Mouse (Mus musculus) heart, postnatal 0 days (tissue): Measurements from ENCODE around the gene Aldh1l1. TPM values are rescaled to one million over a fixed set of nuclear protein-coding genes. Genes with fewer than 3 reads are reported as not detected.
A peak's percentile ranks its signal among the peaks of the same experiment; 100 is the strongest.

Experiments used
- ATAC-seq: fragments of 200-750 bp; cut with Nextera tagmentation; 2 replicates; pipeline ENCODE4 v1.8.0; 2017; ENCODE audit warnings: low read depth, moderate number of reproducible peaks, moderate library complexity; ENCODE audit not compliant: insufficient read depth
- DNase-seq: peaks from one replicate; pipeline ENCODE4 v3.0.0-alpha.2; 2016; ENCODE audit warnings: low spot score
- H3K27ac ChIP-seq: fragments of 300-500 bp; sonication (generic); 2 replicates; pipeline ENCODE4 v1.5.1; 2014; ENCODE audit warnings: low read depth, mild to moderate bottlenecking
- H3K27me3 ChIP-seq: fragments of 300-500 bp; sonication (generic); 2 replicates; pipeline ENCODE4 v1.6.1; 2014; ENCODE audit warnings: low read length, mixed read lengths; ENCODE audit not compliant: control insufficient read depth, insufficient read depth
- H3K36me3 ChIP-seq: fragments of 300-500 bp; sonication (generic); replicated peaks from 2 replicates; pipeline ENCODE4 v1.6.1; 2014; ENCODE audit warnings: low read length, mixed read lengths; ENCODE audit not compliant: control insufficient read depth, insufficient read depth
- H3K4me1 ChIP-seq: fragments of 300-500 bp; sonication (generic); 2 replicates; pipeline ENCODE4 v1.6.1; 2014; ENCODE audit warnings: antibody characterized with exemption; ENCODE audit not compliant: control insufficient read depth, insufficient read depth
- H3K4me2 ChIP-seq: fragments of 300-500 bp; sonication (generic); 2 replicates; pipeline ENCODE4 v1.6.1; 2014; ENCODE audit warnings: low read depth, mild to moderate bottlenecking, low read length, moderate library complexity
- H3K4me3 ChIP-seq: fragments of 300-500 bp; sonication (generic); 2 replicates; pipeline ENCODE4 v1.5.1; 2014; ENCODE audit warnings: low read depth, low read length
- H3K9ac ChIP-seq: fragments of 300-500 bp; sonication (generic); replicated peaks from 2 replicates; pipeline ENCODE4 v1.6.1; 2014; ENCODE audit warnings: low read depth, low read length, mixed read lengths
- H3K9me3 ChIP-seq: fragments of 300-500 bp; sonication (generic); replicated peaks from 2 replicates; pipeline ENCODE4 v1.6.1; 2016; ENCODE audit warnings: low read length; ENCODE audit not compliant: control insufficient read depth
- CTCF ChIP-seq: IDR thresholded peaks from 2 replicates; pipeline ENCODE4 v1.5.1; 2016; ENCODE audit warnings: antibody characterized with exemption, control low read depth, low read depth
- EP300 ChIP-seq: IDR thresholded peaks from 2 replicates; pipeline ENCODE4 v1.6.1; 2016; ENCODE audit warnings: antibody characterized with exemption, low read depth
- WGBS: fragments of 180-500 bp; shearing (Covaris S2); extraction: QIAGEN DNeasy Blood & Tissue Kit; methylation state at CpG from one replicate; pipeline ENCODE4 v1.1.7; 2014; 5-methylcytosine and 5-hydroxymethylcytosine counted together
- polyA plus RNA-seq: library from polyadenylated mRNA; unstranded; fragments of >200 nt; fragmentation: Nextera tagmentation; extraction: Ambion mirVana; gene quantifications from 2 replicates; pipeline ENCODE4 v1.2.1, GENCODE M21; 2015
- total RNA-seq: library from RNA; depleted of rRNA; stranded (reverse); fragments of >200 nt; gene quantifications from 2 replicates; pipeline ENCODE4 v1.2.3, GENCODE M21; 2014; ENCODE audit warnings: low replicate concordance

Gene Aldh1l1
- total and polyA plus RNA-seq, 2 experiments from 2014 or later, result 2.8 to 7.7 TPM

- Histone ChIP-seq H3K9me3 (0 out of 2 replicates have a peak, but pooled peaks cover 6% of the 10 kb centered on the region), H3K27ac (0 out of 2 replicates have a peak overlapping the region, but pooled peaks have one; percentile 5), H3K9ac (no peak overlapping the region), H3K4me1 (peaks cover 23% of the 10 kb centered on the region), H3K4me2 (no peak overlapping the region), H3K27me3 (no peaks in the 10 kb centered on the region), H3K4me3 (no peak overlapping the region), H3K36me3 (no peaks in the 10 kb centered on the region)
- ATAC-seq (no peak), DNase-seq (no peak)
- TF ChIP-seq EP300, result no peak
- no peak for TF ChIP-seq CTCF
- WGBS, result 57% methylated on average over 4 of the region's 4 CpGs
Observed at GRCm38 (mm10) chr6:90600351-90600750, 114.1 kb downstream of the Aldh1l1 start.

GRCm38 (mm10) chr6:90601736-90602135, 115.5 kb downstream of the Aldh1l1 start:
- 34% methylated on average over 7 of the region's 7 CpGs for WGBS
- TF ChIP-seq CTCF (no peak), EP300 (no peak)
- Histone ChIP-seq H3K4me2 (no peak overlapping the region), H3K4me3 (no peak overlapping the region), H3K9ac (no peak overlapping the region), H3K36me3 (no peaks in the 10 kb centered on the region), H3K27me3 (no peaks in the 10 kb centered on the region), H3K27ac (no peak overlapping the region), H3K4me1 (peaks cover 25% of the 10 kb centered on the region), H3K9me3 (no peaks in the 10 kb centered on the region)
- no peak for DNase-seq
- no peak for ATAC-seq

GRCm38 (mm10) chr6:90602304-90602703, 116.1 kb downstream of the Aldh1l1 start:
- 94% methylated on average over 3 of the region's 3 CpGs for WGBS
- Histone ChIP-seq H3K36me3 (no peaks in the 10 kb centered on the region), H3K4me2 (no peak overlapping the region), H3K4me1 (peaks cover 25% of the 10 kb centered on the region), H3K27ac (no peak overlapping the region), H3K9ac (no peak overlapping the region), H3K27me3 (no peaks in the 10 kb centered on the region), H3K4me3 (no peak overlapping the region), H3K9me3 (no peaks in the 10 kb centered on the region)
- DNase-seq (no peak), ATAC-seq (no peak)
- TF ChIP-seq CTCF (no peak), EP300 (no peak)

- no peaks in the 10 kb centered on the region for H3K9me3 ChIP-seq
- H3K27ac ChIP-seq, result no peak overlapping the region
- H3K9ac ChIP-seq, result no peak overlapping the region
- peaks cover 25% of the 10 kb centered on the region for H3K4me1 ChIP-seq
- no peak overlapping the region for H3K4me2 ChIP-seq
- no peaks in the 10 kb centered on the region for H3K27me3 ChIP-seq
- DNase-seq, result no peak
- H3K4me3 ChIP-seq, result no peak overlapping the region
- H3K36me3 ChIP-seq, result no peaks in the 10 kb centered on the region
- TF ChIP-seq CTCF (no peak), EP300 (no peak)
- 64% methylated on average over 7 of the region's 7 CpGs for WGBS
- no peak for ATAC-seq
Observed at GRCm38 (mm10) chr6:90603126-90603525, 116.9 kb downstream of the Aldh1l1 start.

- peak overlapping the region; percentile 84 for H3K4me2 ChIP-seq
- H3K4me1 ChIP-seq, result peaks cover 25% of the 10 kb centered on the region
- no peak overlapping the region for H3K27ac ChIP-seq
- peak overlapping the region; percentile 64 for H3K4me3 ChIP-seq
- no peak overlapping the region for H3K9ac ChIP-seq
- no peaks in the 10 kb centered on the region for H3K36me3 ChIP-seq
- TF ChIP-seq EP300 (no peak), CTCF (no peak)
- DNase-seq, result no peak
- H3K9me3 ChIP-seq, result no peaks in the 10 kb centered on the region
- no peak for ATAC-seq
- no peaks in the 10 kb centered on the region for H3K27me3 ChIP-seq
- 63% methylated on average over 3 of the region's 3 CpGs for WGBS
Observed at GRCm38 (mm10) chr6:90604130-90604529, 117.9 kb downstream of the Aldh1l1 start.
